Mouse (Mus musculus): ENCODE data around the gene Hmgb4. TPM values are rescaled to one million over a fixed set of nuclear protein-coding genes. Genes with fewer than 3 reads are reported as not detected.

The Hmgb4 gene
- polyA plus RNA-seq, 1 experiment: not detected

DNA sequence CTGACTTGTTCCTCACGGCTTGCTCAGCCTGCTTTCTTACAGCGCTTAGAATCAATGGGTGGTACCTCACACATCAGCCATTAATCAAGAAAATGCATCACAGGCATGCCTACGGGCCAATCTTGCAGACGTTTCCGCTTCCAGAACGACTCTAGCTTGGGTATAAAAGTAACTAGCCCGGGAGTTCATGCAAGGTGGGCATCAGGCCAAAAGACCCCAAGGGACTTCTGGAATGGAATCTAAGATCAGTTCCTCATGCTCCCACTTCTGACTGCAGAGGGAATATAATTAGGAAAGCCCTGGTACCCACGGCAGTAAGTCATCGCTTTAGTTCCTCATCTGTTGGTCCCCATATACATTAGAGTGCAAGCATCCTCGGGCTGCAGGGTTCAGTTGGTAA, 9.4 kb upstream of the Hmgb4 start:
- Histone ChIP-seq H3K4me1 (ENCODE audit: control insufficient read depth, insufficient read depth, low read length) (no peaks in the 10 kb centered on the region), H3K4me3 (ENCODE audit: insufficient read depth, low read length) (no peak overlapping the region), H3K27ac (ENCODE audit: insufficient read depth, low read depth, low read length) (no peak overlapping the region)
- TF ChIP-seq CTCF (IDR thresholded peaks at IDR 0.05; ENCODE audit: low read depth, low read length) (no peak), POLR2A (IDR thresholded peaks at IDR 0.05; ENCODE audit: borderline replicate concordance, low read depth, low read length) (no peak)

DNA sequence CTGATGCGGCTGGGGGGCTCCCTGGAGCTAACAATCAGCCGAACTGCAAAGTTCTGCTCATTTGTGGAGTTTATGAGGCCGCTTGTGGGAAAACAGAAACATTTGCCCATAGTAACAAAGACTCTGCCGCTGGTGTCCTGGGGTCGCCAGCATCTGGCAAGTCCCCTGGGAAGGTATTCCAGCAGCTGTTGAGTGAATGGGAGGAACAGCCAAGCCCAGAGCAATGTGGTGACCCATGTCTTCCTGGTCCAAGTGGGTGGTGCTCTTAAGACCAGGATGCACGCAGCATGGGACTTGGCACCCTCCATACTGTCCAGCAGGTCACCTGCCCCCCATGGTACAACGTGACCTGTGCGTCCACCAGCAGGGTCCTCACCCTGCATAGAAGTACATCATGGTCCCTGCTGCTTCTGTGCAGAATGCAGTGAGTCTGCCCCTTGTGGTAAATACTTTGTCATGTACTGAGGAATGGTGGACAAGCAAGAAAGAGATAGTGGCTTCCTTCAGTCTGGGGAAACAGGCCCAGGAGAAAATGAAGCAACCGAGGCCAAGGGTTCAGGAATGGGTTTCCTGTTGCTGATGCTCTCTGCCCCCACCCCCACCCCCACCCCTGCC, 8.6 kb upstream of the Hmgb4 start:
- TF ChIP-seq CTCF (IDR thresholded peaks at IDR 0.05; ENCODE audit: low read depth, low read length): no peak
- no peaks in the 10 kb centered on the region for H3K4me1 ChIP-seq (ENCODE audit: control insufficient read depth, insufficient read depth, low read length)
- no peak overlapping the region for H3K4me3 ChIP-seq (ENCODE audit: insufficient read depth, low read length)
- H3K27ac ChIP-seq (ENCODE audit: insufficient read depth, low read depth, low read length): no peak overlapping the region

DNA sequence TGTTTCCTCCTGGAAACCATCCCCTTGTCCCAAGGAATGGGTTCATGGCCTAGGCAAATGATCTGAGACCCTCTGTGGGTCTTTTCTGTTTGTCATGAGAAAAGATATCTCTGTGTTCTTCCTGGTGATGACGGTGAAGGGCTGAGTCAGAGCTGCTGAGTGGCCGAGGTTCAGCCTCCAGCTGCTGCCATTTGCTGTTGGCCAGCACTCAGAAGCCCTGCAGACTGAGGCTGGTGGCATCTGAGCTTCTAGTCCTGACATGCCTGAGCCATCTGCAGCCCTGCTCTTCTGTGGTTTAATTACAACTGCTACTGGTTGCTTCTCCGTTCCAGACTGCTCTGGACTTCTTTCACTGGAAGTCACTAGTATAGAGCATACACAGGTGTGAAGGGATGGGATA, 4.6 kb upstream of the Hmgb4 start:
- Histone ChIP-seq H3K4me3 (ENCODE audit: insufficient read depth, low read length) (no peak overlapping the region), H3K4me1 (ENCODE audit: control insufficient read depth, insufficient read depth, low read length) (no peaks in the 10 kb centered on the region), H3K27ac (ENCODE audit: insufficient read depth, low read depth, low read length) (no peak overlapping the region)
- TF ChIP-seq POLR2A (IDR thresholded peaks at IDR 0.05; ENCODE audit: borderline replicate concordance, low read depth, low read length) (no peak), CTCF (IDR thresholded peaks at IDR 0.05; ENCODE audit: low read depth, low read length) (no peak)

DNA sequence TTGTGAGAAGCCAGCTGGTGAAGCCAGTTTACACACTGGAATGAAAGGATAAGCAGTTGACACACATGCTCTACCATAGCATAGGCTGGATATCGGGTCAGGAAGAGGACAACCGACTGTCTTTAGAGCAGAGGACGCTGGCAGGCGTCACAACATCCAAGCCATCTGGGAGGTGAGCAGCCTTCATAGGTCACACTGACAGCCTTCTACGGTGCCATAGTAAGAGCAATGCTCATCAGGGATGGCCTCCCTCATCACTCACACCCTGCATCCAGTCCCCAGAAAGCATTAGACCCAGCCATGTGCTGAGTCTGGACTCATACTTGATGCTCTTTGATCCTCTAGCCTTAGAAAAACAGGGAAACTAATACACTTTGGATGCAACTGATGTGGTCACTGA, 3.7 kb upstream of the Hmgb4 start:
- Histone ChIP-seq H3K4me3 (ENCODE audit: insufficient read depth, low read length) (no peak overlapping the region), H3K27ac (ENCODE audit: insufficient read depth, low read depth, low read length) (no peak overlapping the region), H3K4me1 (ENCODE audit: control insufficient read depth, insufficient read depth, low read length) (no peaks in the 10 kb centered on the region)
- TF ChIP-seq POLR2A (IDR thresholded peaks at IDR 0.05; ENCODE audit: borderline replicate concordance, low read depth, low read length) (no peak), CTCF (IDR thresholded peaks at IDR 0.05; ENCODE audit: low read depth, low read length) (no peak)

DNA sequence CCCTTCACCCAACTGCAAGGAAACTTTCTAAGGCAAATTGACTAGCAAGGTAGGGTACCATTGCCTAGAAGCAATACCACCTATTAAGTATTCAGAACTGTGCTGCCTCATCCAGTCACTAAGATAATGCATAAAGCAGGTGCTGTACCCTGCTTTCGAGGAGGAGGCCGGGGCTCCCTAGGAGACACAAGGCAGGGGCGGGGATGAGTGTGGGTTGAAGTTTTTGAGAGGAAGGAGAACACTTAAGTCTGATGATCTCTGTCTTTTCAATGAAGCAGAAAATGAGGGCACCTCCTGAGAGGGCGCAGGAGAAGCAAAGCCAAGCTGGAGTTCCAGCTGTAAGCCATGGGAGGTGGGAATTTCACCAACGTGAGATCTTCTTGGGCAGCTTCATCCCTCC, 1.5 kb downstream of the Hmgb4 start:
- no peaks in the 10 kb centered on the region for H3K4me1 ChIP-seq (ENCODE audit: control insufficient read depth, insufficient read depth, low read length)
- no peak overlapping the region for H3K4me3 ChIP-seq (ENCODE audit: insufficient read depth, low read length)
- H3K27ac ChIP-seq (ENCODE audit: insufficient read depth, low read depth, low read length): no peak overlapping the region
- TF ChIP-seq CTCF (IDR thresholded peaks at IDR 0.05; ENCODE audit: low read depth, low read length) (no peak), POLR2A (IDR thresholded peaks at IDR 0.05; ENCODE audit: borderline replicate concordance, low read depth, low read length) (no peak)

DNA sequence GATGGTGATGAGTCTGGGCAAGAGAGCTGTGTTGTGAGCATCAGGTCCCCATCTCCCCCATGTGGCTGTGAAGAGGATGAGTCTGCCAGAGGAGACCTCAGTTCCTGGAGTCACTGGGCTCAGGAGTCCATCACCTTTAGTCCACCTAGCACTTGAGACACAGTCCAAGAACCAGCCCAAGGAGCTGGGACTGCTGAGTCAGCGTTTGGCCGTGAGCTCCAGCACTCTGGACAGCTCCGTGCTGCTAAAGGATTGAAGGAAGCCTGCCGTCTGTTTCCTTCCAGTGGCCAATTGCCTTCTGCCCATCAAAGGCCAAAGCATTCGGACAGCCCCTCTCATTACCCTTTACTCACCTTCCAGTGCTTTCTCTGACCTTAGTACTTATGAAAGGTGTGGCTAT, 12.1 kb downstream of the Hmgb4 start:
- H3K27ac ChIP-seq (ENCODE audit: insufficient read depth, low read depth, low read length): no peak overlapping the region
- H3K4me3 ChIP-seq (ENCODE audit: insufficient read depth, low read length): no peak overlapping the region
- TF ChIP-seq POLR2A (IDR thresholded peaks at IDR 0.05; ENCODE audit: borderline replicate concordance, low read depth, low read length): no peak
- TF ChIP-seq CTCF (IDR thresholded peaks at IDR 0.05; ENCODE audit: low read depth, low read length): no peak
- no peaks in the 10 kb centered on the region for H3K4me1 ChIP-seq (ENCODE audit: control insufficient read depth, insufficient read depth, low read length)

DNA sequence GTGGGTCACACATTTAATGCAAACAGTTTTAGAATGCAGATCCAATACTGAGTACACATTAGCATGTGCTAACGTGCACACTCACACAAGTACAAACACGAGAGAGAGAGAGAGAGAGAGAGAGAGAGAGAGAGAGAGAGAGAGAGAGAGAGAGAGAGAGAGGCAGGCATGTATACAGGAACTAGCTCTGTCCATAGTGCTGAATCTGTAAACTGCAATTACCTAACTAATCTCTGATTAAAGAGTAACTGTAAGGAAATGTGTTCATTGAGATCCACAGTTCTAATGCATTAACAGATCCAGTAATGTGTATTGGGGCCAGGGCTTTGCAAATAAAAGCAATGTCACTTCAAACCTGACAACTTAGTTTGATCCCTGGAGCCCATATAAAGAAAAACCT, 15.6 kb downstream of the Hmgb4 start:
- H3K4me1 ChIP-seq (ENCODE audit: control insufficient read depth, insufficient read depth, low read length): no peaks in the 10 kb centered on the region
- TF ChIP-seq POLR2A (IDR thresholded peaks at IDR 0.05; ENCODE audit: borderline replicate concordance, low read depth, low read length) (no peak), CTCF (IDR thresholded peaks at IDR 0.05; ENCODE audit: low read depth, low read length) (no peak)
- H3K27ac ChIP-seq (ENCODE audit: insufficient read depth, low read depth, low read length): no peak overlapping the region
- H3K4me3 ChIP-seq (ENCODE audit: insufficient read depth, low read length): no peak overlapping the region

DNA sequence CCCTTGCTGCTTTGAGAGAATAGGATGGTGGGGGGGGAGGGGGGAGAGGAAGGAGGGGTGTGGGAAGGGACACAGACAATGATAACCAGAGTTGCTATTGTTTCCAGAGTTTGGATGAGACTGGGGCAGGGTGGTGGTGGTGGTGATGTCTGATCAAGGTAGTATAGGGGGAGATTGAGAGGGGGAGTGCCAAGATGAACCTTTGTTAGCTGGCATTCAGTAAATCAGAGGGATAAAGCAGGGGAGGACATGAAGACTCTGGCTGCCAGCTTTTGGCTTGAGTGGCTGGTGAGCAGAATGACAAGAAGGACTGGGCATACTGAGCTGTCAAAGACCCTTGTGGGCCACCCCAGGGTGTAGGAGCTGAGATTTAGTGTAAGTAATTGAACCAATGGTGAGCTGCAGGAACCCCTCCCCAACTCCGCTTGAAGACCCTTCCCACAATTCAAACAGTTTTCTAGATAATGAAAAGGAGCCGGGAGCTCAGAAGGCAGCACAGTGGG, 18.9 kb downstream of the Hmgb4 start:
- Histone ChIP-seq H3K4me3 (ENCODE audit: insufficient read depth, low read length) (no peak overlapping the region), H3K27ac (ENCODE audit: insufficient read depth, low read depth, low read length) (no peak overlapping the region), H3K4me1 (ENCODE audit: control insufficient read depth, insufficient read depth, low read length) (no peaks in the 10 kb centered on the region)
- TF ChIP-seq POLR2A (IDR thresholded peaks at IDR 0.05; ENCODE audit: borderline replicate concordance, low read depth, low read length): no peak
- no peak for TF ChIP-seq CTCF (IDR thresholded peaks at IDR 0.05; ENCODE audit: low read depth, low read length)

DNA sequence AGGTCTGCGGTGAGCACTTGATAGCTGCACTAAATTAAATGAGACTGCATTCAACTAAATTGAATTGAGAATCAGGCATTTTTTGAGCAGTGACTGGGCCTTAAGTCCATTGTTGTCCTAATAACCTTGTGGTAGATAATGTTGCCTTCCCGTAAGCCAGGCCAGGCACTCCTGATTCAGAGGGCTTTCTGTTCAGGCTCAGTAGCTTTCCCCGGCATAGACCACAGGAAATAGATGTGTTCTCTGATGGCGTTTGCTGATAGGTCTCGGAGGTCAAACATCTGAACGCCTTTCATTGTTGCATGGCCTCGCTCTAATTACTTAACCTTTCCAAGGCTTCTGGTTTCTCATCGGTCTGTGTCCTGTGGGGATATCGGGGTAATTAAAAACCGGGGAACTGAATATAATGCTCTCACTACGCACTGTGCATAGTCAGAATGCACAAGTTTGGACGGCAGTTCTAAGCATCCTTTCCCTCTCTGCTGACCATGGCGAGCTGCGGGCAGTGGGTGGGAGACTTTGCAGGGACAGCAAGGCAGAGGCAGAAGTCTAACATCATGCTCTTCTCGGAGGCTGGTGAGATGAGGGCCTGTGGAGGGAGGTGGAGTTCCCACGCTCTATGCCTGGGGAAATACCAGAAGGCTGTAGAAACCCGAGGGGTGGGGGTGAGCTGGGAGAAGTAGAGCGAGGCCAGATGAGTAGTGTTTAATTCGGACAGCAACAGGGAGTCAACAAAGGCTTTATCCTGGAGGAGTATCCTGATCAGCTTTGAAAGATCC, 19.5 kb downstream of the Hmgb4 start:
- no peak overlapping the region for H3K27ac ChIP-seq (ENCODE audit: insufficient read depth, low read depth, low read length)
- TF ChIP-seq CTCF (IDR thresholded peaks at IDR 0.05; ENCODE audit: low read depth, low read length): no peak
- no peak for TF ChIP-seq POLR2A (IDR thresholded peaks at IDR 0.05; ENCODE audit: borderline replicate concordance, low read depth, low read length)
- H3K4me3 ChIP-seq (ENCODE audit: insufficient read depth, low read length): no peak overlapping the region
- H3K4me1 ChIP-seq (ENCODE audit: control insufficient read depth, insufficient read depth, low read length): no peaks in the 10 kb centered on the region

DNA sequence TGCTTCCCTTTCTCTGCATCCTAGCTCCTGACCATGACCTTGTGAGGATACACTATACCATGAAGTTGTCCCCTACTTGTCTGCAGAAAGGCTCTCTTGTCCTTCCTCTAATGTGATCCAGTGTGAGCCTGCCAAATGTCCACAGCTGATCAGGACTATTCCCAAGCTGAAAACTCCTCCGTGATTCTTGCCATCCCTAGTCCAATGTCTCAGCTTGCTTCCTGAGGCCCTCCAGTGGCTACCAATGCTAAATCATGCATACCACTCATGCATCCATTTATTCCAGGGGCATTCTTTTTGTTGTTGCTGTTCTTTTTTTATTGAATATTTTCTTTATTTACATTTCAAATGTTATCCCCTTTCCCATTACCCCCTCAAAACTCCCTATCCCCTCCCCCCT, 21.6 kb downstream of the Hmgb4 start:
- H3K4me3 ChIP-seq (ENCODE audit: insufficient read depth, low read length): no peak overlapping the region
- no peak overlapping the region for H3K27ac ChIP-seq (ENCODE audit: insufficient read depth, low read depth, low read length)
- H3K4me1 ChIP-seq (ENCODE audit: control insufficient read depth, insufficient read depth, low read length): no peaks in the 10 kb centered on the region
- TF ChIP-seq CTCF (IDR thresholded peaks at IDR 0.05; ENCODE audit: low read depth, low read length): no peak
- TF ChIP-seq POLR2A (IDR thresholded peaks at IDR 0.05; ENCODE audit: borderline replicate concordance, low read depth, low read length): no peak
